Mouse (Mus musculus) forebrain, postnatal 0 days (tissue): ENCODE measurements around the gene Caskin1. TPM values are rescaled to one million over a fixed set of nuclear protein-coding genes. Genes with fewer than 3 reads are reported as not detected.
A peak's percentile ranks its signal among the peaks of the same experiment; 100 is the strongest.

ENCODE experiments used
- ATAC-seq: fragments of 200-750 bp; cut with Nextera tagmentation; 2 replicates; pipeline ENCODE4 v1.8.0; 2017; ENCODE audit warnings: mild to moderate bottlenecking, moderate library complexity
- DNase-seq: peaks from one replicate; pipeline ENCODE4 v3.0.0-alpha.2; 2015
- H3K27ac ChIP-seq: fragments of 300-500 bp; sonication (generic); 2 replicates; pipeline ENCODE4 v1.5.1; 2014; ENCODE audit warnings: low read depth, mild to moderate bottlenecking, antibody characterized with exemption, low read length, moderate library complexity, mixed read lengths
- H3K27me3 ChIP-seq: fragments of 300-500 bp; sonication (generic); 2 replicates; pipeline ENCODE4 v1.6.1; 2014; ENCODE audit warnings: mild to moderate bottlenecking, low read length, mixed read lengths; ENCODE audit not compliant: insufficient read depth
- H3K36me3 ChIP-seq: fragments of 300-500 bp; sonication (generic); 2 replicates; pipeline ENCODE4 v1.6.1; 2014; ENCODE audit warnings: mild to moderate bottlenecking, moderate library complexity; ENCODE audit not compliant: insufficient read depth
- H3K4me1 ChIP-seq: fragments of 300-500 bp; sonication (generic); 2 replicates; pipeline ENCODE4 v1.6.1; 2014; ENCODE audit warnings: antibody characterized with exemption; ENCODE audit not compliant: insufficient read depth
- H3K4me2 ChIP-seq: fragments of 300-500 bp; sonication (generic); 2 replicates; pipeline ENCODE4 v1.6.1; 2014; ENCODE audit warnings: low read depth, mild to moderate bottlenecking, moderate library complexity
- H3K4me3 ChIP-seq: fragments of 300-500 bp; sonication (generic); 2 replicates; pipeline ENCODE4 v1.5.1; 2014; ENCODE audit warnings: low read depth, low read length, mixed read lengths
- H3K9ac ChIP-seq: fragments of 300-500 bp; sonication (generic); 2 replicates; pipeline ENCODE4 v1.6.1; 2014; ENCODE audit warnings: mild to moderate bottlenecking
- H3K9me3 ChIP-seq: fragments of 300-500 bp; sonication (generic); 2 replicates; pipeline ENCODE4 v1.6.1; 2016; ENCODE audit warnings: low read length
- CTCF ChIP-seq: sonication (generic); IDR thresholded peaks from 2 replicates; pipeline ENCODE4 v1.5.1; 2016; ENCODE audit warnings: antibody characterized with exemption, control low read depth, low read depth
- WGBS: fragments of 180-500 bp; shearing (Covaris S2); extraction: QIAGEN DNeasy Blood & Tissue Kit; methylation state at CpG from one replicate; pipeline ENCODE4 v1.1.7; 2014; 5-methylcytosine and 5-hydroxymethylcytosine counted together
- polyA plus RNA-seq: library from polyadenylated mRNA; unstranded; fragments of >200 nt; fragmentation: Nextera tagmentation; extraction: Ambion mirVana; gene quantifications from 2 replicates; pipeline ENCODE4 v1.2.1, GENCODE M21; 2015
- total RNA-seq: library from RNA; depleted of rRNA; stranded (reverse); fragments of >200 nt; gene quantifications from 2 replicates; pipeline ENCODE4 v1.2.3, GENCODE M21; 2014

Gene Caskin1
- total and polyA plus RNA-seq, 2 experiments from 2014 or later = 25.3 to 113 TPM

DNA sequence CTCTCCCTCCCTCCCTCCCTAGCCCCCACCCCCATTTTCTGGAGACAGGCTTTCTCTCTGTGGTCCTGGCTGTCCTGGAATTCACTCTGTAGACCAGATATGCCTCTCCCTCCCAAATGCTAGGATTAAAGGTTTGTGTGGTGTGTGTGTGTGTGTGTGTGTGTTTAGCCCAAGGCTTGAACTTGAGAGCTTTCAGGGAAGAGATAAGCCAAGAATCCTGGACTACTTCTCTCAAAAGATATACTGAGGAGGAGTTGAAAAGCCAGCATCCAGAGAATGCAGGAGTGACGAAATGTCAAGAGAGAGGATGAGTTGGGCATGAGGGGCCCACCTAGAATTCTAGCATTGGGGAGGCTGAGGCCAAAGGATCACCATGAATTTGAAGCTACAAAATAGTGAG lies 25.5 kb upstream of the Caskin1 start:
- no peaks in the 10 kb centered on the region for H3K4me1 ChIP-seq
- no peak for TF ChIP-seq CTCF
- H3K36me3 ChIP-seq = no peaks in the 10 kb centered on the region
- H3K27me3 ChIP-seq = no peaks in the 10 kb centered on the region
- no peaks in the 10 kb centered on the region for H3K9me3 ChIP-seq
- no peak overlapping the region for H3K4me2 ChIP-seq
- no peak overlapping the region for H3K4me3 ChIP-seq
- 84% methylated on average over 1 of the region's 1 CpGs for WGBS
- DNase-seq (no peak), ATAC-seq (no peak)
- H3K9ac ChIP-seq = no peak overlapping the region
- H3K27ac ChIP-seq = no peak overlapping the region

DNA sequence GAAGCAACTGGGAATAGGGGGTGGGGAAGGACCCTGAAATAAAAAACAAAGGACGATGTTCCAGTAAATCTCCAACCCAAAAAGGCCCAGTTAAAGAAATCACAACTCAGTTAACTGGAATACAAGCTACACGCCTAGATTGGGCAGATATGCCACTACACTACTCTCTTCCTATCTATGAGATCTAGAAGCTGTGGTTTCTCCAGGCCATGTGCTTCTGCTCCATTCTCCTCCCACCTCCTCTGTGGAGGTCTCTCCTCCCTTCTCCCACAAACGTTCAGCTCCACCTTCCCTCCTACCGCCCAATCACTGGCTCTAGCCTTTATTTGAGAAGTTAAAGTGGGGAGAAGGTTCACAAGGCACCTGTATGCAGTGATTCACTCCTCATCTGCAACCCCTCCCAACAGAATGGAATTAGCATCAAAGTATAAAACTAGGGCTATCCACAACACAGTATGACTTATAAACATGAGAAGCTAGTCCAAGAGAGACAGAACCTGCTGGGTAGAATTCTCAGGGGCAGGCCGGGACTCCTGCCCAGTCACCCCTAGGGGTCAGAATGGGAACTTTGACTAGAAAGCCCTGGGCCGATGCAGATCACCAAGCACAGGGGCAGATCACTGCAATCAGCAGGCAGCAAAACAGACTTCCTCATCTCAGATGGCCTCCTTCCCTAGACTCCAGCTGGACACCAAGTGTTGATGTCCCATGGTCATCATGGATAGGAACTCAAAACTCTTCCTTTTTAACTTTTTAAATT lies 24.8 kb upstream of the Caskin1 start:
- TF ChIP-seq CTCF = no peak
- no peak for DNase-seq
- Histone ChIP-seq H3K27me3 (no peaks in the 10 kb centered on the region), H3K4me2 (no peak overlapping the region), H3K4me3 (no peak overlapping the region), H3K36me3 (no peaks in the 10 kb centered on the region), H3K27ac (no peak overlapping the region), H3K9me3 (no peaks in the 10 kb centered on the region), H3K9ac (no peak overlapping the region), H3K4me1 (no peaks in the 10 kb centered on the region)
- no peak for ATAC-seq
- WGBS = 62% methylated on average over 6 of the region's 6 CpGs

DNA sequence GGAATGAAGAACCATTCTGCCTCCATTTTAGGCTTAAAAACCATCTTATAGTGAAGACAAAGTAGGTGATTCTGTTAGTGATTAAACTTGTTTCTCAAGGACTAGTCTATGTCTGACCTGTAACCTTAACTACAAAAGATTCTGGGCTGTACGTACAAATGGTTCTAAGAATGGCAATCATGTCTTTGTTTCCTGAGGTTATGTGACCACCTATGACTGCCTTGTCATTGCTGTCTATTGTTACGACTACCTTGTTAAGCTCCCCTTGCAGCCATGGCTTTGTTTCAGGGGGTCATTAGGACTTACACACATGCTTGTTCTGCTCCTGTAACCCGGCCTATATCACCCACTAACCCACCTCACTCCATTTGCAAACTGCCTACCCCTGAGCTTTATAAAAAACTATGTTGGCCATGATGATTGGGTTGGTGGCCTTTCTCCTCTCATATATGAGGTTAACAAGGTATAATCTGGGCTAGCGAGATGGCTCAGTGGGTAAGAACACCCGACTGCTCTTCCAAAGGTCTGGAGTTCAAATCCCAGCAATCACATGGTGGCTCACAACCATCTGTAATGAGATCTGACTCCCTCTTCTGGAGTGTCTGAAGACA lies 19.7 kb upstream of the Caskin1 start:
- no peak for DNase-seq
- ATAC-seq = no peak
- H3K27me3 ChIP-seq = no peaks in the 10 kb centered on the region
- no peak overlapping the region for H3K27ac ChIP-seq
- 93% methylated on average over 5 of the region's 5 CpGs for WGBS
- H3K9ac ChIP-seq = no peak overlapping the region
- no peak overlapping the region for H3K4me3 ChIP-seq
- no peak overlapping the region for H3K4me2 ChIP-seq
- H3K36me3 ChIP-seq = peaks cover under 1% of the 10 kb centered on the region; the same call in 1 of the 2 replicates
- no peak for TF ChIP-seq CTCF
- H3K4me1 ChIP-seq = peaks cover 10% of the 10 kb centered on the region
- H3K9me3 ChIP-seq = no peaks in the 10 kb centered on the region

DNA sequence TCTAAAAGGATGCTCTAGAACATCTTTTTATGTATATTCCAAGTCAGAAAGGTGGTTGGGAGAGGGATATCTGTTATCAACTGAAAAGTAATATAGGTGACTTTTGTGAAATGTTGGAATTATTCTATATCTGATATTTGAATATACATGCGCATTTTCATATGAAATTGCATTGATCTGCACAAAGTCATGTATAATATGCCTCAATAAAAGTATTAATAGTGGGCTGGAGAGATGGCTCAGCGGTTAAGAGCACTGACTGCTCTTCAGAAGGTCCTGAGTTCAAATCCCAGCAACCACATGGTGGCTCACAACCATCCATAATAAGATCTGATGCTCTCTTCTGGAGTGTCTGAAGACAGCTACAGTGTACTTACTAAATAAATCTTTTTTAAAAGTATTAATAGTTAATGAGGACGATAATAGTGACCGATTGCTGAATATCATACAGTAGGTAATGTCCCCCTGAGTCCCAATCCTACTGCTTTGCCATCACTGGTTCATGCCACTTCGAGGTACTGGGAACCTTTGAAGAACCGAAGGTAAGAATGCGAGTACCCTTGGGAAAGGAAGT lies 19.0 kb upstream of the Caskin1 start:
- WGBS = 21% methylated on average over 7 of the region's 7 CpGs
- H3K4me2 ChIP-seq = peak overlapping the region; percentile 93
- peak overlapping the region; percentile 68 for H3K9ac ChIP-seq
- no peaks in the 10 kb centered on the region for H3K9me3 ChIP-seq
- no peak for TF ChIP-seq CTCF
- H3K27me3 ChIP-seq = no peaks in the 10 kb centered on the region
- H3K4me3 ChIP-seq = peak overlapping the region; percentile 81
- peaks cover 10% of the 10 kb centered on the region for H3K4me1 ChIP-seq
- peak overlapping the region; percentile 79 for H3K27ac ChIP-seq
- peaks cover 8% of the 10 kb centered on the region for H3K36me3 ChIP-seq
- no peak for DNase-seq
- ATAC-seq = no peak

DNA sequence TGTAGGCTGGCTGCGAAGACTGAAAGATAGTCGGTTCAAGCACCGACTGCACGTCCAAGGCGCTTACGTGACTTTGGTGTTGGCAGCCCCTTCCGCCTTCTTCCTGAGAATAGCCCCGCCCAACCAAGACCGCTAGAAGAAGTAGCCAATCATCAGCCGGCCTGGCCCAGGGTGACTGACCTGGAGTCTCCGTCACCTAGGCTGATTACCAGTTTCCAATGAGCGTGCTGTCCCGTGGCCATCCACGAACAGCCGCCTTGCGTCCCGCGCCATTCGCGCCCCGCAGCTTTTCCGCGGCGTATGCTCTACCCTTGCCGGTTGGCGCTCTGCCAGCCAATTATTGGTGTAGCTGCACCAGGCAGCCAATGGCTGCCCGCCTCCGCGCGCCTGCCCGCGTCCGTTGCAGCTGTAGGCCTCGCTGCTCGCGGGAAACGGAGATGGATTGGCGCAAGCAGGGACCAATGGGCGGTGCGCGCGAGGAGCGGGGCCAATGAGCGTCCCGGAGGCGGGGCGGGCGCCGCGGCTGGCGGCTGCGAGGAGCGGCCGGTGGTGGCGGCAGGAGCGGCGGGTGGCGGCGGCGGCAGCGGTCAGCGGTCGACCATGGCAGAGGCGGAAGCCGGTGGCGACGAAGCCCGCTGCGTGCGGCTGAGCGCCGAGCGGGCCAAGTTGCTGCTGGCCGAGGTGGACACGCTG lies 18.3 kb upstream of the Caskin1 start, which contains the start of the genes E4f1 and Pgp:
Gene E4f1 (minus strand): TSS at position 404 of the 693 bp plus-strand sequence.
Gene Pgp (plus strand): TSS at position 483 of the 693 bp plus-strand sequence.
- no peaks in the 10 kb centered on the region for H3K9me3 ChIP-seq
- no peaks in the 10 kb centered on the region for H3K27me3 ChIP-seq
- peak within 1 kb of the TSS; percentile 68 for H3K9ac ChIP-seq
- H3K4me3 ChIP-seq = peak within 1 kb of the TSS; percentile 81
- peaks cover 14% of the 10 kb centered on the region for H3K36me3 ChIP-seq
- H3K4me2 ChIP-seq = peak within 1 kb of the TSS; percentile 93
- peak; percentile 99 for ATAC-seq
- 1% methylated on average over 64 of the region's 75 CpGs for WGBS
- peak within 1 kb of the TSS; percentile 85 for H3K27ac ChIP-seq
- peaks cover 10% of the 10 kb centered on the region for H3K4me1 ChIP-seq
- peak; percentile 100 for DNase-seq
- no peak for TF ChIP-seq CTCF

DNA sequence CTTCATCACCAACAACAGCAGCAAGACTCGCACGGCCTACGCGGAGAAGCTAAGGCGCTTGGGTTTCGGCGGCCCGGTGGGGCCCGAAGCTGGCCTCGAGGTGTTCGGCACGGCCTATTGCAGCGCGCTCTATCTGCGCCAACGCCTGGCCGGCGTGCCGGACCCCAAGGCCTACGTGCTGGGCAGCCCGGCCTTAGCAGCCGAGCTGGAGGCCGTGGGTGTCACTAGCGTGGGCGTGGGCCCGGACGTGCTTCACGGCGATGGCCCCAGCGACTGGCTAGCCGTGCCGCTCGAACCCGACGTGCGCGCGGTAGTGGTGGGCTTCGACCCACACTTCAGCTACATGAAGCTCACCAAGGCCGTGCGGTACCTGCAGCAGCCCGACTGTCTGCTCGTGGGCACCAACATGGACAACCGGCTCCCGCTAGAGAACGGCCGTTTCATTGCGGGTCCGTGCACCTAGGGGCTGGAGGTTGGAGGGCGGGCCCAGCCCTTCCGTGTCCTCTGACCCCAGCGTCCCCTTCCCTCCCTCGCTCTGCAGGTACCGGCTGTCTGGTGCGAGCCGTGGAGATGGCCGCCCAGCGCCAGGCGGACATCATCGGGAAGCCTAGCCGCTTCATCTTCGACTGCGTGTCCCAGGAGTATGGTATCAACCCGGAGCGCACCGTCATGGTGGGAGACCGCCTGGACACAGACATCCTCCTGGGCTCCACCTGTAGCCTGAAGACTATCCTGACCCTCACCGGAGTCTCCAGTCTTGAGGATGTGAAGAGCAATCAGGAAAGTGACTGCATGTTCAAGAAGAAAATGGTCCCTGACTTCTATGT lies 17.5 kb upstream of the Caskin1 start:
- ATAC-seq (no peak), DNase-seq (no peak)
- peak overlapping the region; percentile 68 for H3K9ac ChIP-seq
- 2% methylated on average over 68 of the region's 68 CpGs for WGBS
- peak overlapping the region; percentile 93 for H3K4me2 ChIP-seq
- TF ChIP-seq CTCF = no peak
- H3K27ac ChIP-seq = peak overlapping the region; percentile 85
- H3K36me3 ChIP-seq = peaks cover 23% of the 10 kb centered on the region
- H3K27me3 ChIP-seq = no peaks in the 10 kb centered on the region
- peak overlapping the region; percentile 81 for H3K4me3 ChIP-seq
- peaks cover 10% of the 10 kb centered on the region for H3K4me1 ChIP-seq
- no peaks in the 10 kb centered on the region for H3K9me3 ChIP-seq
